Mouse (Mus musculus): ENCODE data around the gene Mrpl49.
"Not testable (repeated sequence)": the region's sequence is repeated elsewhere in the genome, so short reads cannot be mapped to it uniquely, and the experiment has no call there.

The Mrpl49 gene

GRCm38 (mm10) chr19:6067011-6067723, 9.6 kb upstream of the Mrpl49 start:
- peak; percentile 83 for DNase-seq (ENCODE audit: low spot score)

- no peak for DNase-seq (ENCODE audit: low spot score)
These were observed 9.0 kb upstream of the Mrpl49 start for GRCm38 (mm10) chr19:6066571-6066970.

- no peak for DNase-seq (ENCODE audit: low spot score)
These were observed 5.5 kb upstream of the Mrpl49 start for GRCm38 (mm10) chr19:6063081-6063480.

- DNase-seq (ENCODE audit: low spot score) = no peak
These were observed 4.8 kb upstream of the Mrpl49 start for GRCm38 (mm10) chr19:6062418-6062817.

- no peak for DNase-seq (ENCODE audit: low spot score)
These were observed 4.2 kb upstream of the Mrpl49 start for GRCm38 (mm10) chr19:6061641-6062302.

- peak; percentile 94 for DNase-seq (ENCODE audit: low spot score)
These were observed 3.5 kb upstream of the Mrpl49 start, which contains the start of gene Znhit2 for GRCm38 (mm10) chr19:6061021-6061533. TSS of gene Znhit2 (plus strand) at chr19:6061192.

GRCm38 (mm10) chr19:6058966-6059365, 1.4 kb upstream of the Mrpl49 start:
- DNase-seq (ENCODE audit: low spot score) = no peak

GRCm38 (mm10) chr19:6058513-6058912, 928 bp upstream of the Mrpl49 start:
- no peak for DNase-seq (ENCODE audit: low spot score)

GRCm38 (mm10) chr19:6056696-6057095, 889 bp downstream of the Mrpl49 start:
- no peak for DNase-seq (ENCODE audit: low spot score)

- no peak for DNase-seq (ENCODE audit: low spot score)
These were observed 3.3 kb downstream of the Mrpl49 start for GRCm38 (mm10) chr19:6054296-6054695.

GRCm38 (mm10) chr19:6052516-6052915, 5.1 kb downstream of the Mrpl49 start:
- DNase-seq (ENCODE audit: low spot score) = no peak

- DNase-seq (ENCODE audit: low spot score) = no peak
These were observed 8.7 kb downstream of the Mrpl49 start for GRCm38 (mm10) chr19:6048681-6049410.

GRCm38 (mm10) chr19:6047899-6048166, 9.8 kb downstream of the Mrpl49 start:
- no peak for DNase-seq (ENCODE audit: low spot score)

GRCm38 (mm10) chr19:6047154-6047898, 10.3 kb downstream of the Mrpl49 start:
- no peak for DNase-seq (ENCODE audit: low spot score)

- DNase-seq (ENCODE audit: low spot score) = peak; percentile 91
These were observed 11.1 kb downstream of the Mrpl49 start, which contains the start of gene Syvn1 for GRCm38 (mm10) chr19:6046294-6047153. TSS of gene Syvn1 (plus strand) at chr19:6046576.

GRCm38 (mm10) chr19:6045366-6046293, 12.0 kb downstream of the Mrpl49 start:
- no peak for DNase-seq (ENCODE audit: low spot score)

GRCm38 (mm10) chr19:6044102-6044501, 13.5 kb downstream of the Mrpl49 start:
- not testable (repeated sequence) for DNase-seq (ENCODE audit: low spot score)

- DNase-seq (ENCODE audit: low spot score) = no peak
These were observed 15.3 kb downstream of the Mrpl49 start for GRCm38 (mm10) chr19:6042293-6042692.

- DNase-seq (ENCODE audit: low spot score) = no peak
These were observed 17.6 kb downstream of the Mrpl49 start for GRCm38 (mm10) chr19:6040002-6040401.

- DNase-seq (ENCODE audit: low spot score) = no peak
These were observed 19.3 kb downstream of the Mrpl49 start for GRCm38 (mm10) chr19:6038326-6038725.
